Mouse (Mus musculus): ENCODE results near the gene Fam216b.

- TF ChIP-seq CTCF (IDR thresholded peaks at IDR 0.05; ENCODE audit: low read depth, low read length) (no peak), TAL1 (conservative IDR thresholded peaks at IDR 0.05; ENCODE audit: low read depth, low read length) (no peak), GATA1 (IDR thresholded peaks at IDR 0.05; ENCODE audit: borderline replicate concordance, low read length) (no peak), POLR2AphosphoS5 (IDR thresholded peaks at IDR 0.05; ENCODE audit: insufficient replicate concordance, low read depth, low read length) (no peak), GATA2 (IDR thresholded peaks at IDR 0.05; ENCODE audit: borderline replicate concordance, low read depth, low read length) (no peak)
Observed at GRCm38 (mm10) chr14:78040643-78041042, 48.2 kb downstream of the Fam216b start.
